Mouse (Mus musculus) gastrocnemius, postnatal 4 days (tissue): Measurements from ENCODE around the gene Olfr704. TPM values are rescaled to one million over a fixed set of nuclear protein-coding genes. Genes with fewer than 3 reads are reported as not detected.
"Not testable (repeated sequence)": the region's sequence is repeated elsewhere in the genome, so short reads cannot be mapped to it uniquely, and the experiment has no call there.

Experiments used
- DNase-seq, 2 experiments: peaks; one replicate each; pipeline ENCODE4 v3.0.0; 2021 to 2022; ENCODE audit warnings: low spot score in 2 of 2, mixed read lengths in 2 of 2
- long read RNA-seq, 2 experiments: library from polyadenylated mRNA; stranded (forward); transcript quantifications; one replicate each; pipeline ENCODE4 v2.0.0; 2021
- total RNA-seq, 2 experiments: library from RNA; stranded (reverse); gene quantifications; 2 replicates each; pipeline ENCODE4 v1.2.3; 2021

Olfr704 gene
- not detected for total RNA-seq
- long read RNA-seq, experiment 1: 0 reads
- long read RNA-seq, experiment 2: 0 reads

DNA sequence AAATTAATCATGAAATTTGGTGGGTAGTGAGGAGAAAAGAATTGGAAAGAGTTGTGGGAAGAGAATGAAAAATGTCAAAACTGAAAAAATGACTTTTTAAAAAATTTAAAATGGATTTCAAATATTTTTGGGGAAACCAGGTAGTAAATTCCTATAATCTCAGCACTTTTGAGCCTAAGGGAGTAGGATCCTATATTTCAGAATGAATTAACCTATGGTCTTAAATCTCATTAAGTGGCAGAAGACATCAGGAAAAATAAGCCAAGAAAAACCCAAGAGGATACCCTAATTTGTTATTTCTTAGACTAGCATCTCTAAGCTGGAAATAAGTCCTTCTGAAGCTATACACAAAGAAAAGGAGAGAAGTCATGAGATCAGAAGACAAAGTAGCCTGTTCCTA lies at the start of gene Olfr704:
Gene Olfr704, plus strand, starts transcription at position 301 of the 400 bp plus-strand sequence.
- DNase-seq: no peak

DNA sequence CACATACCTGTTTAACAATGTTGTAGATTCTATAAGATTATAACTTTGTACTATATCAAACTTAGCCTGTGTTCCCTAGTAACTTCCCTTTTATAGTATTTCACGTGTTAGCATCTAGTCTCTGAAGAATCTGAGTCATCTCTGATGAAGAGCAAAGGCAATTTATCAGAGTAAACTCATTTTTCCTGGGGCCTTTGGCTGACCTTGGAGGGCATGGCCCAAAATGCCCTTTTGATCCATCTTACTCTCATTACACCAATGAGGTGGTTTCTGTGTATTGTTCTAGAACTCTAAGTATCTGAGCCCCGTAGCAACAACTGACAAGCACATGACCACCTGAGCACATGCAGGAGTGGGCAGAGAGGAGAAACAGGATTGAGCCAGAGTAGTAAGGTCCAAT lies 49.2 kb upstream of the Olfr704 start, which contains the start of gene Olfr701:
Gene Olfr701, plus strand, starts transcription at position 301 of the 400 bp plus-strand sequence.
- no peak for DNase-seq

DNA sequence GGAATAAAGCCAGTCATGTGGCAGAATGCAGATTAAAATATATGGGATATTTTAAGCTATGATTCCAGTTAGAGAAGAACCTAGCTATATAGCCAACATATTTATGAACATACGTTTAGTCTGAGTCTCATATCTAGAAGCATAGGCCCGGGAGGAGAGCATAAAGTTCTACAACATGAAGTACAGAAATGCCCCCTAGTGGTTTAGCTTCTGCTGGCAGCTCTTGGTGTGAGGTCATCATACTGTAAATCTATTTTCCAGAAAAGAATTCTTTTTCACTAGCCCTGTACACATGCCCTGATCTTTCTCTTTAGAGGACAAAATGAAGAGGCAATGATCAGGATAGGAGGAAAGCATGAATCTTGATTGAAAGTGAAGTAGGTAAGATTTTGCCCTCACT lies 47.2 kb upstream of the Olfr704 start:
- DNase-seq: no peak

DNA sequence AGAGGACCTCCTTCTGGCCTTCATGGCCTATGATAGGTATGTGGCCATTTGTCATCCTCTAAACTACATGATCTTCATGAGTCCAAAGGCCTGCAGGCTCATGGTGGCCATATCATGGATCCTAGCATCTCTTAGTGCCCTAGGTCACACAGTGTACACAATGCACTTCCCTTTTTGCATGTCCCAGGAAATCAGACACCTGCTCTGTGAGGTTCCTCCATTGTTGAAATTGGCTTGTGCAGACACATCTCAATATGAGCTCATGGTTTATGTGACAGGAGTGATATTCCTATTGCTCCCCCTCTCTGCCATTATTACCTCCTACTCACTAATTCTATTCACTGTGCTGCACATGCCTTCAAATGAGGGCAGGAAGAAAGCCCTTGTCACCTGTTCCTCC lies 44.6 kb upstream of the Olfr704 start:
- DNase-seq: no peak

DNA sequence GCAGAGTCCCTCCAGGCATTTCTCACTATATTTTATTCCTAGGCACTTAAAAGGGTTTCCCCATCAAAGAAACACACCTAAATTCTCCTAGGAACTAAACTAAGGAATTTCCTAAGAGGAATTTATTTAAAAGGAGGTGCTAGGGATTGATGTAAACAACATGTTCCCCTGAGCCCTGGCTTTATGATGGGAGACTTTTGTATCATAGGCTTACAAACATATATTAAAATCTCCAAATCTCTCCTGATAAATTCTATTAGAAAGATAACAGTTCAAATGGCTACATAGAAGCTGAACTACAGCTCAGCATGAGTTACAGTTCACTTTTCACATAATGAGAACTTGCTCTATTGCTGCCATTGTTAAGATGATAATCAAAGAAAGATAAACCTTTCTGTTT lies 29.2 kb upstream of the Olfr704 start, which contains the start of gene Olfr702:
Gene Olfr702, minus strand, starts transcription at position 101 of the 400 bp plus-strand sequence.
- DNase-seq: no peak

DNA sequence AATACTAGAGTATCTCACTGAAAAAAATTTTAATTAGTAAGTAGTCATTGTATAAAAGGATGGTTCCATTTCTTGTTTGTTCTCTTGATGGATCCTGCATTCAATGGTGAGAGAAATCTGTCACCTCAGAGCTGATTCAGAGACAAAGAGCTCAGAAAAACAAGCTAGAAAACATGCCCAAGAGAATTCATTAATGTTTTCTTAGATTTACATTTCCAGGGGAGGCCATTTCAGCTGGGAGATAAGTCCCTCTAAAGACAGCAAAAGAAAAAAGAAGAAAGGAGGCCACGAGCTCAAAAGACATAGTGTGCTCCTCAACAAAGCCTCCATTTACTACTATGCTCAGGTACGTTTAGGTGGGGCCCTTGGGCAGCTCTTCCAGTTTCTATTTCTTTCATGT lies 19.9 kb upstream of the Olfr704 start, which contains the start of gene Olfr703:
Gene Olfr703, plus strand, starts transcription at position 301 of the 400 bp plus-strand sequence.
- no peak for DNase-seq

DNA sequence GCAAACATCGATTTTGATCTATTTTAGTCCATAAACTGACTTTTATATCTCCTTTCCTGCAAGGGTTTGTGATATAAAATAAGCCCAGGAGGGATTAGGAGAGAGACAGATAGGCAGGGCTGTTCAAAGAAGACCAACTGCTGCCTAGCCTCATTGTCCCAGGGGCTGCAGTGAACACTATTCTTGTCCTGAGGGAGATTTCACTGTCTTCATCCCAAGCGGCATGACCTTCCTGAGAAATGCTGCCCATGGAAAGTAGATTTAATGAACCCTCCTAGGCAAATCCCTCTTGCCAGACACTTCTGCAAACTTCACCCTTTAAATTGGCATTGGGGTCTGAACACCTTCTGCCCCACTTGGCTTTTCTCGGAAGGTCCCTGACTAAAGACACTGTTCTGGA lies 13.8 kb downstream of the Olfr704 start, which contains the start of gene Olfr705:
Gene Olfr705, minus strand, starts transcription at position 101 of the 400 bp plus-strand sequence.
- DNase-seq: no peak

DNA sequence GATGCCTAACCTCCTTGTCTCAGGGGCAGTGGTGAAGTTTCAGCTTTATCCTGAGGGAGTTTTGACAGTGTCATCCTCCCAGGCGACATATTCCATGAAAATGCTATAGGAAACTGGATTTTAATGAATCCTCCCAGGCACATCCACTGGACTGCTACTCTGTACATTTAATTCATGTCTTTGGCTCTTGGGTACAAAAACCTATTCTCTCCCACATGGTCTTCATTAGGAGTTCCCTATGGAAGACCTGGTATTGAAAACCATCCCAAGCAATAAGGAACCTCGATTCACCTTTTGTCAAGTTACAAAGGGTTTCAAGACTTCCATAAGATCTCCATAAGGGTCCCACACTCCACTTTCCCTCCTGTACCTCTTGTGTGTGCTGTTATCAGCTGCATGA lies 25.1 kb downstream of the Olfr704 start, which contains the start of gene Olfr706:
Gene Olfr706, minus strand, starts transcription at position 101 of the 400 bp plus-strand sequence.
- DNase-seq: no peak

DNA sequence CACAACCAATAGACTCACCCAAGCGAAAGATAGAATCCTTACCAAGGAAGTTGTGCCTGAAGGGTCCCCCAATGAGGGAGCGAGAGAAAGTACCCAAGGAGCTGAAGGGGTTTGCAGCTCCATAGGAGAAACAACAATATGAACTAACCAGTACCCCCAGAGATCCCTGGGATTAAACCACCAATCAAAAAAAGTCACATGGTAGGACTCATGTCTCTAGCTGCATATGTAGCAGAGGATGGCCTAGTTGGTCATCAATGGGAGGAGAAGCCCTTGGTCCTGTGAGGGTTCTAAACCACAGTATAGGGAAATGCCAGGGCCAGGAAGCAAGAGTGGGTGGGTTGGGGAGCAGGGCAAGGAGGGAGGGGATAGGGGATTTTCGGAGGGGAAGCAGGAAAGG lies 38.2 kb downstream of the Olfr704 start, which contains the start of gene Olfr707:
Gene Olfr707, minus strand, starts transcription at position 101 of the 400 bp plus-strand sequence.
- not testable (repeated sequence) for DNase-seq

DNA sequence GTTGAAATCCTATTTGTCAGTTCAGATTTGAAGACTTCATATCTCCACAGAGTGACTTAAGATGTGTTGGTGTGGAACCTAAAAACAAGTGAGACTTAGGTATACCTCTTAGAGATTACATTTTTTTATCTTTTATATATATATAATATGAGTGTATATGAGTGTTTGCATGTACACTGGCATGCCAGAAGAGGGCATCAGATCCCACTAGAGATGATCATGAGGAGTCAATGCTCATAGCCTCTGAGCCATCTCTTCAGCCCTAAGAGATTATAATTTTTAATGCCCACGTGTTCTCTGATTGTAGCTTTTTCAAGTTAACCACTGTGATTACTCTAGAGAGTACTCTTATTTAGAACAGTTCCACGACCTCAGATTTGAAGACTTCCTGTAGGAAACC lies 44.7 kb downstream of the Olfr704 start, which contains the start of gene Olfr1532-ps1:
Gene Olfr1532-ps1, plus strand, starts transcription at position 326 of the 400 bp plus-strand sequence.
- DNase-seq: no peak

Other genes with a start within 250 kb of the Olfr704 start
- gene Olfr693, start 182.6 kb upstream of the Olfr704 start, total RNA-seq: not detected
- gene Olfr694, start 171.4 kb upstream of the Olfr704 start, total RNA-seq: not detected
- gene Olfr695, start 146.8 kb upstream of the Olfr704 start, total RNA-seq: not detected
- gene Olfr697, start 120.7 kb upstream of the Olfr704 start, total RNA-seq: not detected
- gene Olfr698, start 107.8 kb upstream of the Olfr704 start, total RNA-seq: not detected
- not detected for gene Olfr699, start 70.0 kb upstream of the Olfr704 start, total RNA-seq
- gene Olfr700, start 54.4 kb upstream of the Olfr704 start, total RNA-seq: not detected
- not detected for gene Olfr701, start 49.1 kb upstream of the Olfr704 start, total RNA-seq
- gene Olfr702, start 29.3 kb upstream of the Olfr704 start, total RNA-seq: not detected
- gene Olfr703, start 19.8 kb upstream of the Olfr704 start, total RNA-seq: not detected
- gene Olfr705, start 13.7 kb downstream of the Olfr704 start, total RNA-seq: not detected
- not detected for gene Olfr706, start 25.0 kb downstream of the Olfr704 start, total RNA-seq
- gene Olfr707, start 38.1 kb downstream of the Olfr704 start, total RNA-seq: not detected
- not detected for gene Olfr1532-ps1, start 44.8 kb downstream of the Olfr704 start, total RNA-seq
- not detected for gene Olfr709-ps1, start 69.0 kb downstream of the Olfr704 start, total RNA-seq
- not detected for gene Olfr710, start 85.1 kb downstream of the Olfr704 start, total RNA-seq
- not detected for gene Olfr6, start 100.8 kb downstream of the Olfr704 start, total RNA-seq
- not detected for gene Olfr711, start 112.3 kb downstream of the Olfr704 start, total RNA-seq
- gene Olfr2, start 142.9 kb downstream of the Olfr704 start, total RNA-seq: not detected
- gene Olfr713, start 168.0 kb downstream of the Olfr704 start, total RNA-seq: not detected
- not detected for gene Olfr714, start 207.8 kb downstream of the Olfr704 start, total RNA-seq
- gene Olfr17, start 230.0 kb downstream of the Olfr704 start, total RNA-seq: not detected
- gene Olfr715b, start 247.2 kb downstream of the Olfr704 start, total RNA-seq: not detected